ENCODE assay signal across 17 mouse cellular contexts in the genomic region with DNA sequence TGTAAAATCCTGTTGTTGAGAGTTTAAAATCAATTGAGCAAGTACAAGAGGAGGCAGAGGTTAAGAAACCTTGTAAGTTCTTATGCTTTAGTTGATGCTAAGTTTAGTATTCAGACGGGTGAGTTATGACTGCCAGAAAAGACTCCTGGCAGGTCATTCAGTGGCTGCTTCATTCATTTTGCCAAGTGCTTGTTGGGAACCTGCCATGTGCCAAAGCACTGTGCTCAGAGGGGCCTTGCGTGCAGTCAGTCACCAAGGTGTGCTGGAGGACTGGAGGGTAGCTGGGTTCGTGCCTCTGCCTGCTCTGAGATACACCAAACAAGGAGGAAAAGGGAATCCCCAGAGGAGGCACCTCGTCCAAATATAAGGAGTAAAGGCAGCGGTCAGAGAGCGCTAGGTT. TPM values are rescaled to one million over a fixed set of nuclear protein-coding genes. Genes with fewer than 3 reads are reported as not detected.
DNase-seq lines count a peak whose midpoint lies in the region; ATAC-seq lines count a peak whose summit lies in the region.
"Had no signal": no experiment of that assay in that cellular context is flagged by ENCODE, and none has a peak within 500 bp of the region (broad histone marks: within the 10 kb centered on the region; RNA-seq: fewer than 3 reads in every experiment).

No protein-coding gene starts in this region.

- H3K4me1 ChIP-seq in forebrain, embryonic 15.5 days, result peaks cover 13% of the 10 kb centered on the region
- H3K4me1 ChIP-seq in forebrain, embryonic 13.5 days, result peaks cover 28% of the 10 kb centered on the region
- peaks cover 23% of the 10 kb centered on the region for H3K4me1 ChIP-seq in neural tube, embryonic 12.5 days
- H3K4me1 ChIP-seq in neural tube, embryonic 15.5 days, result peaks cover 29% of the 10 kb centered on the region

- DNase-seq in heart, adult 9 months (ENCODE audit: low spot score in 2 of 2), result peak; percentile 31 to 55
- no peak for DNase-seq in frontal cortex, postnatal 10 days (ENCODE audit: low spot score in 2 of 2)
- no peak for DNase-seq in left cerebral cortex, postnatal 25 days (ENCODE audit: low spot score in 2 of 2)
- no peak for DNase-seq in left cerebral cortex, postnatal 14 days (ENCODE audit: low spot score in 2 of 2)
- DNase-seq: adrenal gland, postnatal 25 days; kidney, adult 2 months; kidney, postnatal 4 days; layer of hippocampus, postnatal 36 days had no signal

- H3K27me3 ChIP-seq in forebrain, embryonic 15.5 days, result no peaks in the 10 kb centered on the region
- H3K27me3 ChIP-seq in forebrain, embryonic 13.5 days, result no peaks in the 10 kb centered on the region
- H3K27me3 ChIP-seq in neural tube, embryonic 12.5 days (replicated peaks), result no peaks in the 10 kb centered on the region
- H3K27me3 ChIP-seq in neural tube, embryonic 15.5 days (replicated peaks), result no peaks in the 10 kb centered on the region
- H3K27me3 ChIP-seq: embryonic facial prominence, embryonic 13.5 days had no signal

- no peaks in the 10 kb centered on the region for H3K9me3 ChIP-seq in forebrain, embryonic 15.5 days
- H3K9me3 ChIP-seq in forebrain, embryonic 13.5 days (replicated peaks), result 0 out of 2 replicates have a peak, but pooled peaks cover 6% of the 10 kb centered on the region
- 0 out of 2 replicates have a peak, but pooled peaks cover 5% of the 10 kb centered on the region for H3K9me3 ChIP-seq in neural tube, embryonic 12.5 days
- 0 out of 2 replicates have a peak, but pooled peaks cover 3% of the 10 kb centered on the region for H3K9me3 ChIP-seq in neural tube, embryonic 15.5 days (replicated peaks)
- H3K9me3 ChIP-seq: embryonic facial prominence, embryonic 13.5 days; forebrain, embryonic 10.5 days; G1E had no signal

- no peak overlapping the region for H3K4me3 ChIP-seq in forebrain, embryonic 15.5 days
- H3K4me3 ChIP-seq in forebrain, embryonic 13.5 days, result no peak overlapping the region
- H3K4me3 ChIP-seq in neural tube, embryonic 12.5 days, result no peak overlapping the region
- no peak overlapping the region for H3K4me3 ChIP-seq in neural tube, embryonic 15.5 days (replicated peaks)
- H3K4me3 ChIP-seq: embryonic facial prominence, embryonic 13.5 days; forebrain, embryonic 10.5 days had no signal

- intact Hi-C loops in left cerebral cortex, postnatal 25 days (cut with DNase I), result no loop called here
- intact Hi-C loops in left cerebral cortex, postnatal 14 days (cut with DNase I), result no loop called here

- WGBS in forebrain, embryonic 15.5 days, result 52% methylated on average over 6 of the region's 6 CpGs
- WGBS in forebrain, embryonic 13.5 days, result 59% methylated on average over 6 of the region's 6 CpGs
- 58% methylated on average over 6 of the region's 6 CpGs for WGBS in neural tube, embryonic 12.5 days
- WGBS in neural tube, embryonic 15.5 days, result 38% methylated on average over 6 of the region's 6 CpGs

- no peak overlapping the region for H3K9ac ChIP-seq in forebrain, embryonic 15.5 days (replicated peaks)
- no peak overlapping the region for H3K9ac ChIP-seq in forebrain, embryonic 13.5 days
- no peak overlapping the region for H3K9ac ChIP-seq in neural tube, embryonic 12.5 days
- no peak overlapping the region for H3K9ac ChIP-seq in neural tube, embryonic 15.5 days (replicated peaks)
- H3K9ac ChIP-seq: embryonic facial prominence, embryonic 13.5 days; lung, embryonic 14.5 days had no signal

- ATAC-seq in forebrain, embryonic 15.5 days (replicated peaks), result 0 out of 2 replicates have a peak, but pooled peaks have one; percentile 21
- ATAC-seq in forebrain, embryonic 13.5 days, result no peak
- ATAC-seq in neural tube, embryonic 12.5 days (ENCODE audit: low FRiP score, low read depth), result peak; percentile 48
- ATAC-seq in neural tube, embryonic 15.5 days (ENCODE audit: low FRiP score), result no peak
- ATAC-seq: hindbrain, embryonic 16.5 days had no signal

- no peaks in the 10 kb centered on the region for H3K36me3 ChIP-seq in forebrain, embryonic 15.5 days
- H3K36me3 ChIP-seq in forebrain, embryonic 13.5 days (ENCODE audit: poor library complexity, severe bottlenecking), result 0 out of 2 replicates have a peak, but pooled peaks cover 4% of the 10 kb centered on the region
- H3K36me3 ChIP-seq in neural tube, embryonic 12.5 days, result no peaks in the 10 kb centered on the region
- H3K36me3 ChIP-seq in neural tube, embryonic 15.5 days, result no peaks in the 10 kb centered on the region

- no peak overlapping the region for H3K4me2 ChIP-seq in forebrain, embryonic 15.5 days (replicated peaks)
- H3K4me2 ChIP-seq in forebrain, embryonic 13.5 days, result no peak overlapping the region
- H3K4me2 ChIP-seq in neural tube, embryonic 12.5 days (replicated peaks), result no peak overlapping the region
- H3K4me2 ChIP-seq in neural tube, embryonic 15.5 days, result no peak overlapping the region
- H3K4me2 ChIP-seq: embryonic facial prominence, embryonic 13.5 days; lung, embryonic 14.5 days had no signal

- H3K27ac ChIP-seq in forebrain, embryonic 15.5 days (replicated peaks), result no peak overlapping the region
- no peak overlapping the region for H3K27ac ChIP-seq in forebrain, embryonic 13.5 days
- no peak overlapping the region for H3K27ac ChIP-seq in neural tube, embryonic 12.5 days
- no peak overlapping the region for H3K27ac ChIP-seq in neural tube, embryonic 15.5 days (replicated peaks)
- H3K27ac ChIP-seq: embryonic facial prominence, embryonic 13.5 days; forebrain, embryonic 10.5 days had no signal

RNA-seq across cellular contexts. Expression of a gene that starts 50.3 kb away (rescaled TPM):
- 15.4 and 17.6 TPM in 2 replicates for polyA plus RNA-seq in forebrain, embryonic 15.5 days (2015; fragmentation: Nextera tagmentation; extraction: Ambion mirVana)
- polyA plus RNA-seq in forebrain, embryonic 13.5 days (2015; fragmentation: Nextera tagmentation; extraction: Ambion mirVana), result 13.9 and 15.4 TPM in 2 replicates
- polyA plus RNA-seq in neural tube, embryonic 12.5 days (2016; fragmentation: Nextera tagmentation; extraction: Ambion mirVana), result 13.4 and 16.6 TPM in 2 replicates
- 19.4 and 27.7 TPM in 2 replicates for polyA plus RNA-seq in neural tube, embryonic 15.5 days (2015; fragmentation: Nextera tagmentation; extraction: Ambion mirVana)
- total RNA-seq in left cerebral cortex, postnatal 25 days (2021), result 10 to 100 TPM; 56.8 to 60.8 TPM
- total RNA-seq in left cerebral cortex, postnatal 14 days (2021), result 10 to 100 TPM; 56.9 to 65.3 TPM

Comparison
In these comparisons a context has a peak if more than half of its experiments do, and no peak if none do; other contexts are left out.
1. ATAC-seq: peak in forebrain, embryonic 15.5 days (single experiment) and neural tube, embryonic 12.5 days (single experiment); none in forebrain, embryonic 13.5 days (single experiment) and neural tube, embryonic 15.5 days (single experiment).
2. DNase-seq: peak in heart, adult 9 months (2 of 2); none in frontal cortex, postnatal 10 days (0 of 2), left cerebral cortex, postnatal 25 days (0 of 2) and left cerebral cortex, postnatal 14 days (0 of 2).